Mouse (Mus musculus): ENCODE measurements around the gene Gca. TPM values are rescaled to one million over a fixed set of nuclear protein-coding genes. Genes with fewer than 3 reads are reported as not detected.

The Gca gene
- polyA plus RNA-seq, 1 experiment from 2014 or later = 18.8 TPM

Other genes with a start within 250 kb of the Gca start
- not detected in 2 replicates for gene Gcg, start 180.6 kb upstream of the Gca start, polyA plus RNA-seq (2015; fragmentation: Nextera tagmentation; extraction: Ambion mirVana)
- gene Fap, start 90.2 kb upstream of the Gca start, polyA plus RNA-seq (2015; fragmentation: Nextera tagmentation; extraction: Ambion mirVana) = 4.4 and 4.7 TPM in 2 replicates
- 2.4 and 3.6 TPM in 2 replicates for gene Ifih1, start 18.0 kb upstream of the Gca start, polyA plus RNA-seq (2015; fragmentation: Nextera tagmentation; extraction: Ambion mirVana)